Mouse (Mus musculus) E14TG2a.4 (cell line): Measurements from ENCODE around the gene Kctd19.

Source experiments
- CTCF ChIP-seq: conservative IDR thresholded peaks from 2 replicates; pipeline ENCODE4 v1.5.1; 2014; ENCODE audit warnings: low read length
- NANOG ChIP-seq: IDR thresholded peaks from 2 replicates; pipeline ENCODE4 v1.6.1; 2014; ENCODE audit warnings: borderline replicate concordance, low read length, mixed read lengths
- POU5F1 ChIP-seq: IDR thresholded peaks from 2 replicates; pipeline ENCODE4 v1.6.1; 2014; ENCODE audit warnings: low read length, borderline replicate concordance

GRCm38 (mm10) chr8:105450977-105451376 lies 37.7 kb upstream of the Kctd19 start:
- no peak for TF ChIP-seq CTCF
- no peak for TF ChIP-seq NANOG
- TF ChIP-seq POU5F1 = no peak
